Mouse (Mus musculus) spleen, adult 2 months (tissue): ENCODE data around the gene Cdkl4.

Experiments
- CTCF ChIP-seq: fragments of 200-500 bp; IDR thresholded peaks from 2 replicates; pipeline ENCODE4 v1.5.1; 2011; ENCODE audit warnings: mild to moderate bottlenecking, inconsistent platforms; ENCODE audit not compliant: insufficient read depth, insufficient read length, insufficient replicate concordance; ENCODE audit errors: extremely low read depth
- POLR2A ChIP-seq: fragments of 200-500 bp; IDR thresholded peaks from 2 replicates; pipeline ENCODE4 v1.6.1; 2011; ENCODE audit warnings: low read depth, low read length, inconsistent platforms

DNA sequence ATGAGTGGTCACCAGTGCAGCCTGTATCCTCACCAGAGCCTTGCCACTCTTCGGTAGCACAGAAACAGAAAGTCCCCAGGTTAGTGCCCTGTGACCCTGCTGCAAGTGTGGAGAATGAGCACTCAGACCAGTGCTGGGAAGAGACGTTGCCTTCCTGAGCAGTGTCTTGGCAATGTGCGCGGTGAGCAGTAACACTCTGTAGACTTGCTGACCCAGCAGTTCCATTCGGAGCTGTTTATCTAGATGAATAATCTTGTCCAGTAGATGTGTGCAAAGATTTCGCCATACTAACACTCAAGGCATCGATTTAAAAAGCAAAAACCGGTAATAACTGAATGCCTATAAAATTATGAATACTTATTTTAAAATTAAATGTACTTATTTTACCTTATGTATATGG lies 57.1 kb downstream of the Cdkl4 start:
- TF ChIP-seq POLR2A (no peak), CTCF (no peak)
